19 mouse cellular contexts compared by ENCODE assay signal in genomic region chr12:102566951-102567350, GRCm38 (mm10). TPM values are rescaled to one million over a fixed set of nuclear protein-coding genes. Genes with fewer than 3 reads are reported as not detected.
DNase-seq lines count a peak whose midpoint lies in the region; ATAC-seq and TF ChIP-seq lines count a peak whose summit lies in the region.
"Had no signal": no experiment of that assay in that cellular context is flagged by ENCODE, and none has a peak within 500 bp of the region (broad histone marks: within the 10 kb centered on the region; RNA-seq: fewer than 3 reads in every experiment).

No protein-coding gene starts in this region.

- WGBS in midbrain, postnatal 0 days: 84% methylated on average over 2 of the region's 2 CpGs
- WGBS in midbrain, embryonic 10.5 days: 85% methylated on average over 2 of the region's 2 CpGs

- H3K9me3 ChIP-seq in midbrain, postnatal 0 days (ENCODE audit: low read length): no peaks in the 10 kb centered on the region
- no peaks in the 10 kb centered on the region for H3K9me3 ChIP-seq in midbrain, embryonic 10.5 days (replicated peaks)
- H3K9me3 ChIP-seq: embryonic facial prominence, embryonic 13.5 days; forebrain, embryonic 12.5 days; heart, embryonic 10.5 days; hindbrain, embryonic 13.5 days; intestine, embryonic 15.5 days had no signal

- no peak overlapping the region for H3K27ac ChIP-seq in midbrain, postnatal 0 days (ENCODE audit: low read depth, low read length)
- H3K27ac ChIP-seq in midbrain, embryonic 10.5 days (replicated peaks): no peak overlapping the region
- H3K27ac ChIP-seq: embryonic facial prominence, embryonic 13.5 days; forebrain, embryonic 12.5 days; heart, embryonic 10.5 days; hindbrain, embryonic 13.5 days; intestine, embryonic 15.5 days had no signal

- no peaks in the 10 kb centered on the region for H3K4me1 ChIP-seq in midbrain, postnatal 0 days (ENCODE audit: insufficient read depth, low read length)
- H3K4me1 ChIP-seq in midbrain, embryonic 10.5 days: no peaks in the 10 kb centered on the region
- H3K4me1 ChIP-seq: embryonic facial prominence, embryonic 13.5 days; forebrain, embryonic 12.5 days; hindbrain, embryonic 13.5 days; intestine, embryonic 15.5 days had no signal

- no peak for ATAC-seq in cerebellum, adult (ENCODE audit: insufficient number of reproducible peaks, low FRiP score, low TSS enrichment)
- no peak for ATAC-seq in midbrain, postnatal 0 days (ENCODE audit: low FRiP score)
- ATAC-seq: forebrain, embryonic 16.5 days; intestine, embryonic 15.5 days had no signal

- H3K4me3 ChIP-seq in midbrain, postnatal 0 days (ENCODE audit: low read depth, low read length): no peak overlapping the region
- no peak overlapping the region for H3K4me3 ChIP-seq in midbrain, embryonic 10.5 days
- H3K4me3 ChIP-seq: embryonic facial prominence, embryonic 13.5 days; forebrain, embryonic 12.5 days; heart, embryonic 10.5 days; hindbrain, embryonic 13.5 days; intestine, embryonic 15.5 days had no signal

- peaks cover 32% of the 10 kb centered on the region for H3K36me3 ChIP-seq in midbrain, postnatal 0 days (ENCODE audit: insufficient read depth, low read length)
- H3K36me3 ChIP-seq in midbrain, embryonic 10.5 days: peaks cover 10% of the 10 kb centered on the region; the same call in 1 of the 2 replicates
- H3K36me3 ChIP-seq: heart, embryonic 10.5 days had no signal

- H3K9ac ChIP-seq in midbrain, postnatal 0 days (replicated peaks; ENCODE audit: low read length, poor library complexity, severe bottlenecking): no peak overlapping the region
- H3K9ac ChIP-seq: embryonic facial prominence, embryonic 13.5 days; forebrain, embryonic 12.5 days; hindbrain, embryonic 13.5 days; intestine, embryonic 15.5 days had no signal

- TF ChIP-seq CTCF in midbrain, postnatal 0 days (IDR thresholded peaks at IDR 0.05): no peak

- H3K4me2 ChIP-seq in midbrain, postnatal 0 days (ENCODE audit: low read depth, low read length, poor library complexity, severe bottlenecking): no peak overlapping the region
- H3K4me2 ChIP-seq: embryonic facial prominence, embryonic 13.5 days; forebrain, embryonic 12.5 days; hindbrain, embryonic 13.5 days; intestine, embryonic 15.5 days had no signal

- peak; percentile 33 for DNase-seq in cerebellum, adult 11 months
- no peak for DNase-seq in cerebellum, adult 18-20 months
- DNase-seq in cerebellum, postnatal 10 days: peak; percentile 69 to 74
- DNase-seq in midbrain, postnatal 0 days (ENCODE audit: low spot score): peak; percentile 42
- DNase-seq in midbrain, embryonic 10.5 days (ENCODE audit: low spot score): no peak
- no peak for DNase-seq in adrenal gland, adult 2 months
- DNase-seq: adrenal gland, postnatal 10 days; gastrocnemius, postnatal 10 days; heart, adult 18-20 months; heart, postnatal 10 days; heart, postnatal 4 days; kidney, adult 18-20 months had no signal

- no peaks in the 10 kb centered on the region for H3K27me3 ChIP-seq in midbrain, postnatal 0 days (ENCODE audit: insufficient read depth, low read length)
- H3K27me3 ChIP-seq in midbrain, embryonic 10.5 days (ENCODE audit: low read depth, poor library complexity, severe bottlenecking): no peaks in the 10 kb centered on the region
- H3K27me3 ChIP-seq: embryonic facial prominence, embryonic 13.5 days; forebrain, embryonic 12.5 days; hindbrain, embryonic 13.5 days; intestine, embryonic 15.5 days had no signal

RNA-seq across cellular contexts. Expression of gene Chga, which starts 12.2 kb away (rescaled TPM):
- 148 and 168 TPM in 2 replicates for total RNA-seq in midbrain, postnatal 0 days (2014; rRNA removed)
- 257 and 272 TPM in 2 replicates for polyA plus RNA-seq in midbrain, postnatal 0 days (2015; fragmentation: Nextera tagmentation; extraction: Ambion mirVana)
- polyA plus RNA-seq in midbrain, embryonic 10.5 days (2016; fragmentation: Nextera tagmentation; extraction: Ambion mirVana): 14.5 and 23.7 TPM in 2 replicates
- total RNA-seq in adrenal gland, adult 2 months (2021): 1,000 to 10,000 TPM; 1,470 to 2,168 TPM
- 4,298 and 5,253 TPM in 2 replicates for polyA plus RNA-seq in adrenal gland, adult 2 months (2012; rRNA removed)
- total RNA-seq: heart, adult 18-20 months; heart, postnatal 10 days had no signal

Comparison
In these comparisons a context has a peak if more than half of its experiments do, and no peak if none do; other contexts are left out.
1. DNase-seq: peak in cerebellum, adult 11 months (single experiment), cerebellum, postnatal 10 days (2 of 2) and midbrain, postnatal 0 days (single experiment); none in cerebellum, adult 18-20 months (0 of 2), midbrain, embryonic 10.5 days (single experiment) and adrenal gland, adult 2 months (single experiment).
2. RNA of gene Chga, which starts 12.2 kb away (polyA plus RNA-seq): 4,298 to 5,253 TPM in adrenal gland, adult 2 months; 257 to 272 TPM in midbrain, postnatal 0 days and 14.5 to 23.7 TPM in midbrain, embryonic 10.5 days; every median in the first group is over 10 times any median in the second.